Mouse (Mus musculus): ENCODE data around the gene Tbc1d8. TPM values are rescaled to one million over a fixed set of nuclear protein-coding genes. Genes with fewer than 3 reads are reported as not detected.

Gene Tbc1d8
- total RNA-seq, 2 experiments from 2014 or later, result 18.3 to 20.2 TPM

DNA sequence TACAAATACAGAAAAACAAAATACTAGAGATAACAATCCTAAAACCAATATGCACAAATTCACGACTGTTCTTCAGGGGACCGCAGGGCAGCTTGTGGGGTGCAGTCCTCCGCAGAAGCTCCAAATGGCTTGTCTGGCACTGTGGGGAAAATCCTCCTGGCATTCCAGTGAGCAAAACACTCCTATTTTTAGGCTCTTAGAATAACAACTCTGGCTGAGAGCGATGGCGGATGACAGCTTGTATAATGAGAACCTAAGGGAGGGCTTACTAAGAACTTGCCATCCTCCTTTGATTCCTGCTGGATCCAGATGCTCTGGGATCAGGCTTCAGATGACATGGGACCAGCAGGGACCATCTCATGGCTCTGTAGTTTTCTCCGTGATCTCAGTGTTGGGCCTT lies 36.9 kb downstream of the Tbc1d8 start:
- no peak overlapping the region for H3K27ac ChIP-seq
- H3K4me3 ChIP-seq, result no peak overlapping the region
- intact Hi-C loops (cut with DNase I), result no loop called here
- DNase-seq (ENCODE audit: extremely low spot score in 1 of 2, low spot score in 2 of 2), result peak; percentile 30 to 53
- TF ChIP-seq CTCF (IDR thresholded peaks at IDR 0.05), result no peak

DNA sequence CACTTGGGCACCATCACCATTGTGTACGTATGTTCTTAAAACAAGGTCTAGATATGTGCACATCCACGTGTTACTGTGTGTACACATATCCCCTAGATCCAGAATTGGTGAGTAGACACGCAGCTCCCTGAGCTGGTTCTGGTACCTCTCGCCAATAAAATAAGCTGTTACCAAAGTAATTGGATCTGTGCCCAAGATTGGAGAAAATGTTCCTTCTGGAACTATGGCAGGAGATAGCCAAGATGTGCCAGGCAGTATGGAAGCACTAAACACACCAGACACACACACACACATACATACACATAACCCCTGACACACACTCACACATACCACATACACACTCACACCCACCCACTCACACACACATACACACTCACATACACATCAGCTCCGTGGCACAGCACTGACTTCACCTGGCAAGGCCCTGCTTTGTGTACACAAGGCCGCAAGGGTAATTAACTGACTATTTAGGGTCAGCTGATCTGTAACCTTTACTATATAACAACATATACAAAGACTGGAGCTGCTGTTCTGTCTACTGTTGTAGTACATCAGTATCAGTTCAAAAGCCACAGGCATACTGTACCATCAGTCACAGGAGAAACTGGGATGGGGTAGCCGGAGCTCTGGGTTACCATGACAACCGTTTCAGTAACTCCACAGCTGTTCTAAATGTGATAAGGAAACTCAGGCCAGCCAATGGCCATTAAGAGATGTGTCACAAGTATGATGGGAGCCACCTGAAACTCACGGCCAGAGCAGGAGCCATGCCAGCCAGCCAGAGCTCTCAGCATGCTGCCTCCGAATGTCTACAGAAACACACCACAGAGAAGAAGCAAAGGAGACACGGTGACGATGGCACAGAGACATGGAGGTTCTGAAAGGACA lies 38.6 kb downstream of the Tbc1d8 start:
- intact Hi-C loops (cut with DNase I), result loop anchor here (5.0 kb wide), 1 partner anchor 57 kb away; no protein-coding TSS in a partner anchor
- no peak for TF ChIP-seq CTCF (IDR thresholded peaks at IDR 0.05)
- no peak for DNase-seq (ENCODE audit: extremely low spot score in 1 of 2, low spot score in 2 of 2)

DNA sequence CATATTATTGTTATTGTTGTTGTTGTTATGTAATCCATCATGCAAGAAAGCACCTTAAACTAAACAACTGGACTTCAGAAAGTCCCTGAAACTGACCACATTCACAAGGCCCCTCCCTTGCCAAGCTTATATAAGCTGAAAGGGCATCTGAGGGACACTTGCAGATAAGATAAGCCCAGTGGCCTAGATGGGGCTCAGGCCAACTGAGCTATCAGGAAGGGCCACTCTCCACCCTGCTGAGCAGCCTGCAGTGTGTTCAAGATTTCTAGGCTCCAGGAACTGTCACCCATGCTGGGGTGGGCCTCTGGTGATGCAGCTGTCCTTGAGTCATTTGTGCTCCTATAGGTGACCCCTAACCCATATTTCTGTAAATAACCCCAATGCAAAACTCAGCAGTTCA lies 39.9 kb downstream of the Tbc1d8 start:
- TF ChIP-seq CTCF (IDR thresholded peaks at IDR 0.05), result no peak
- Histone ChIP-seq H3K4me3 (no peak overlapping the region), H3K27ac (no peak overlapping the region)
- intact Hi-C loops (cut with DNase I), result loop anchor here (5.0 kb wide), 1 partner anchor 59 kb away; no protein-coding TSS in a partner anchor
- DNase-seq (ENCODE audit: extremely low spot score in 1 of 2, low spot score in 2 of 2), result no peak

More for the DNA sequence above, 38.6 kb downstream of the Tbc1d8 start:
- H3K4me3 ChIP-seq, result no peak overlapping the region
- no peak overlapping the region for H3K27ac ChIP-seq

DNA sequence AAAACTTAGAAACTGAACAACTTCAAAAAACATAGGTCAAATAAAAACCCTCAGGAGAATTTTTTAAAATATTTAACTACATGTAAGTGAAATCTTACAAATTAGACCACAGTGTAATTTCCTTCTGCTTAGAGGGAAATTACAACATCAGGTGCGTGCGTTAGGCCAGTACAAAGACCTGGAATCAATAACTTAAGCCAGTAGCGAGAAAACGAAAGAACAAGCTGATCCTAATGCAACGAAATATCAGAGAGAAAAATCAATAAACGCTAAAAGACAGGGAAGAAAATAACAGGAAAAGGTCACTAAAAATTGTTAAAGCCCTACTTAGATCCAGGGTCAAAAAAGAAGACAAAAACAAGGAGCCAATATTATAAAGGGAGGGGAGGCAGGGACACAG lies 44.3 kb downstream of the Tbc1d8 start:
- intact Hi-C loops (cut with DNase I), result no loop called here
- DNase-seq (ENCODE audit: extremely low spot score in 1 of 2, low spot score in 2 of 2), result no peak
- no peak for TF ChIP-seq CTCF (IDR thresholded peaks at IDR 0.05)

DNA sequence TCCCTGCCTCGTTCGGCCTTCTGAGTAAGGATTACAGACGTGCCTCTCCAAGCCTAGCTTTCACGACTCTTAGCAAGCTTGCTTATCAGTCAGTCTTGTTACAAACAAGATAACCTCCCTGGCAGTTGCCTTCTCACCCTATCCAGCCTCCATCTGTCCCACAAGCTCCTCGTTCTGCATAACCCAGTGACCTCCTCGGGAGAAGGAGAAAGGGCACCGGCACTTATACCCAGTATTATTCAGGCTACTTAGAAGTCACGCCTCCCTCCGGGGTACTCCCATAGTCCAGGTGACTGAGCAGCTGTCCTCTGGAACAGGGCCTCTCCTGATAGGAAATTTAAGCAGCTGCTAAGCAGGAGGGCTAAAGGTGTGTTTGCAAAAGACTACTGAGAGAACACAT lies 48.5 kb downstream of the Tbc1d8 start:
- no peak for TF ChIP-seq CTCF (IDR thresholded peaks at IDR 0.05)
- DNase-seq (ENCODE audit: extremely low spot score in 1 of 2, low spot score in 2 of 2), result no peak
- no peak overlapping the region for H3K27ac ChIP-seq
- no peak overlapping the region for H3K4me3 ChIP-seq
- intact Hi-C loops (cut with DNase I), result no loop called here

More for the DNA sequence above, 44.3 kb downstream of the Tbc1d8 start:
- Histone ChIP-seq H3K27ac (no peak overlapping the region), H3K4me3 (no peak overlapping the region)

DNA sequence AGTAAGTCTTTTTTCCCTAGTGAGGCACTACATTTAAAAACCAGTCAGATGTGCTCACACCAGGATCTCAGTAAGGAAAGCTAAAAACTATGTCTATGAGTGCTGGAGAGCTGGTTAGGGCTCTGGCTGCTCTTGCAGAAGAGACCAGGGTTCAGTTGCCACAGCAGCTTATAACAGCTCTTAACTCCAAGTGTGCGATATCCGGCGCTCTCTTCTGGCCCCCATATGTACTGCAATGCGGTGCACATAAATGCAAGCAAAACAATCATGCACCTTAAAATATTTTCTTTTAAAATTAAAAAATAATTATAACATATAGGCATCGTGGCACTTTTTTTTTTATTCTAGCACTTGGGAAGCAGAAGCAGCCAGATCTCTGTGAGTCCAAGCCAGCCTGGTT lies 49.5 kb downstream of the Tbc1d8 start:
- DNase-seq (ENCODE audit: extremely low spot score in 1 of 2, low spot score in 2 of 2), result no peak
- TF ChIP-seq CTCF (IDR thresholded peaks at IDR 0.05), result no peak; the same call in 1 of the 2 replicates
- intact Hi-C loops (cut with DNase I), result no loop called here
- no peak overlapping the region for H3K4me3 ChIP-seq
- H3K27ac ChIP-seq, result no peak overlapping the region

DNA sequence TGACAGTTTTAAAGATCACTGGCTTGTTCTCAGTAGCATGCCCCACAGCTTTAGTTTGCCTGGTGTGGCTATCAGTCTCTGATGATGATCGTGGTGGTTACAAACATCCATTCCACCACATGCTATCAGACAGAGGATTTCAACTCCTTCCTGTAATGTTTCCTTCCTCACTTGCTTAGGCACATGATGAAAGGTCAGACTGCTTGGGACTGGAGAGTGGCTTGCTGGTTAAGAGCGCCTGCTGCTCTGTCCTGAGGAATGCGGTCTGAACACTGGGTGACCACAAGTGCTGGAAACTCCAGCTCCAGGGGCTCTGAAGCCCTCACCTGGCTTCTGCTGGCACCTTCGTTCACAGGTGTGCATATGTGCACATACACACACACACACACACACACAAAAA lies 50.3 kb downstream of the Tbc1d8 start:
- no peak for DNase-seq (ENCODE audit: extremely low spot score in 1 of 2, low spot score in 2 of 2)
- intact Hi-C loops (cut with DNase I), result no loop called here
- TF ChIP-seq CTCF (IDR thresholded peaks at IDR 0.05), result no peak
- Histone ChIP-seq H3K4me3 (no peak overlapping the region), H3K27ac (no peak overlapping the region)

DNA sequence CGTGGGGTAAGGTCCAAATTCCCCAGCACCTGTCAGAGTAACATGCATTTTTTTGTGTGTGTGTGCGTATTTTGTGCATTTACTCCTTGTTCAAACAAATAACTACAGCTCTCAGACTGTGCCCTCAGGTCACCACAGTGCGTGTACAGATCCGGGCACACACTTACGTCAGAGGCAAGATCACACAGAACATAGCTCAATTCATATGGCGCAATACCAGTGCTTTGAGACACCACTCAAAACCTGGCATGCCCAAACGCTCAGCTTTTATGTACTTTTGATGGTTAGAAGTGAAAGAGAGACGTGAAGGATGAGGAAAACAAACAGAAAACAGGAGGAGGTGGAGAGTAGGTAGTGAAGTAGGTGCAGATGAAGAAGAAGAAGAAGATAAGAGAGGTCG lies 53.1 kb downstream of the Tbc1d8 start:
- intact Hi-C loops (cut with DNase I), result no loop called here
- H3K4me3 ChIP-seq, result no peak overlapping the region
- no peak for TF ChIP-seq CTCF (IDR thresholded peaks at IDR 0.05)
- no peak overlapping the region for H3K27ac ChIP-seq
- DNase-seq (ENCODE audit: extremely low spot score in 1 of 2, low spot score in 2 of 2), result no peak

DNA sequence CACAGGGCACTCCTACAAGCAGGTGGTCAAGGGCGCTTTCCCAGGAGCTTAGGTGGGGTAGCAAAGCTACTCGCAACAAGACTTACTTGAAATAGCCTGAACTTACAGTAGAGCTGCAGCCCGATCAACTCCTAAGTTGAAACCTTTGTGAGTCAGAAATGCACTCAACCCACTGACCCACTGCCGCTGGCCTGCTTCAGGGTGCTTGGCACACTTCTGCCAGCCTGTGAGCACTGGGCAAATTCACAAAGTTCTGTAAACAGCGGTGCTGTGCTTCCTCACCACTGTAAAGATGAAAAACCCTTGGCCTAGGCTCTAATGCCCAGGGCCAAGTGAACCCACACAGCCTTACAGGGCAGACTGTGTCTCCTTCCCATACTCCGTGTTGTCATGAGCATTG lies 57.6 kb downstream of the Tbc1d8 start:
- H3K4me3 ChIP-seq, result no peak overlapping the region
- H3K27ac ChIP-seq, result no peak overlapping the region
- intact Hi-C loops (cut with DNase I), result no loop called here
- DNase-seq (ENCODE audit: extremely low spot score in 1 of 2, low spot score in 2 of 2), result no peak
- no peak for TF ChIP-seq CTCF (IDR thresholded peaks at IDR 0.05)

DNA sequence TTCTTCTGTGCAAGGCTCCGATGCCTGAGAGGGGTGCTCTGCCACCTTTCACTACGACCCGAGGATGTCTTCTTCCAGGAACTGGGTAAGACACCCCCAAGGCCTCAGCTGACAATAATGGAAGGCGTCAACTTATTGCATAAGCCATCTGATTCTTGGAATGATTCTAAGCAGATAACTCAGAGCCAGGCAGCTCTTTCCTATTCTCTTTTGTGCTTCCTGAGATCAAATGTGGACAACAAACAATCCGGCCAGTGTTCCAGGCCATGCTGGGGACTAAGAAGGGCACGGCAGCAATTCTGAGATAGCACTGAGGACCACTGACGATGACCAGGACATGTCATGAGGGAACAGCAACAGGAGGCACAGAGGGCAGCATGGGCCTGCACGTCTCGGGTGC lies 59.7 kb downstream of the Tbc1d8 start:
- intact Hi-C loops (cut with DNase I), result no loop called here
- no peak overlapping the region for H3K4me3 ChIP-seq
- H3K27ac ChIP-seq, result no peak overlapping the region
- TF ChIP-seq CTCF (IDR thresholded peaks at IDR 0.05), result no peak
- no peak for DNase-seq (ENCODE audit: extremely low spot score in 1 of 2, low spot score in 2 of 2)

DNA sequence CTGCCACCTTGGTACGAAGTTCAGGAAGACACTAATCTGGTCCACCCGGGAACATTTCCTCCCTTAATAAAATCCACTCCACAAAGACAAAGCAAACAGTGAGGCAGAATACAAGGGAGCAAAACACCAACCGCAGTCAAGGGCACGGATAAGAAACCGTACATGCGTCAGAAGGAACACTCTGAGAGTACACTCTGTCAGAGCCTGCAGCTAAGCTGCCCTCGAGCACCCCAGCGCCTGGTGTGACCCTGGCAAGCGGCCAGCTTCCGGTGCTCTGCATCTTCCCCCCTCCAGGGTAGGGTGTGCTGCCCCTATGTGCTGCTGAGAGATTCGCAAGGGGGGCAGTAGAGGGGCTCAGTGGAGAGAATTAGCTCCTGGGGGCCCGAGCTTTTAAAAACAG lies 60.7 kb downstream of the Tbc1d8 start:
- intact Hi-C loops (cut with DNase I), result no loop called here
- no peak; the same call in 1 of the 2 replicates for TF ChIP-seq CTCF (IDR thresholded peaks at IDR 0.05)
- no peak for DNase-seq (ENCODE audit: extremely low spot score in 1 of 2, low spot score in 2 of 2)
- 0 out of 2 replicates have a peak overlapping the region, but pooled peaks have one; percentile 0 for H3K27ac ChIP-seq
- no peak overlapping the region for H3K4me3 ChIP-seq

DNA sequence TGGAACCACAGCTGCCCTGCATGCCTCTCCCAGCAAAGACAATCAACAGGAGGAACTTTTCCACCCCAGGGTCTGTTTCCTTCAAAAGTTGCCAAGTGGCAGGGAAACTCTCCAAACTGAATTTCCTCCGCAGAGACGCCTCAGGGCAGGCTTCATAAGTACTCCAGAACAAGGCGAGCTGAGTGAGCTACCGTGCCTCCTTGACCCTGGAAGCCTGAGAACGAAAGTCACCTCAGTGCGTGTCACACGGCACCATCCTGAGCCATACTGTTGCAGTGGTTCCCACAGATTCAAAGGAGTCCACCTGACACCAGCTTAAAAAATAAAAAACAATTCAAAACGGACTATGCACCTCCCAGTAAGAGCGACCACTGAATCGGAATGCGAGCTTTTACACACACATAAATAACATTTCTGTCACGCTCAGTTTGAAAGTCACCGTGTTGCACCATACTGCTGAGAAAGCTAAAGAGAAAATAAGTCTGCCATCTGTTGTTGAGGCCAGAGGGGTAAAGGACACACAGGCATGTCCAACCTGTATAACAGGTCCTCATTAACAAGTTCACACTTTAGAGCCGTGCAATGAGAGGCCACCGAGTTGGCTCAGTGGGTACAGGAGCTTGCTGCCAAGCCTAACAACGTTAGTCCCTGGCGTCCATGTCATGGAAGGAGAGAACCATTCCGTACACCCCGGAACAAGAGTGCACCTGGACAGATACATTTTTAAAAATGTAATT lies 68.3 kb downstream of the Tbc1d8 start:
- DNase-seq (ENCODE audit: extremely low spot score in 1 of 2, low spot score in 2 of 2), result no peak
- TF ChIP-seq CTCF (IDR thresholded peaks at IDR 0.05), result no peak
- H3K27ac ChIP-seq, result no peak overlapping the region
- no peak overlapping the region for H3K4me3 ChIP-seq
- intact Hi-C loops (cut with DNase I), result no loop called here

Data from left cerebral cortex, adult 2 months (tissue).